Mouse (Mus musculus) erythroblast, embryonic 14.5 days (primary cell): ENCODE measurements around the gene Slc44a4.

Source experiments
- GATA1 ChIP-seq: IDR thresholded peaks from 2 replicates; pipeline ENCODE4 v1.6.1; 2012; ENCODE audit warnings: low read length, inconsistent platforms, mixed read lengths
- TAL1 ChIP-seq: IDR thresholded peaks from 3 replicates; pipeline ENCODE4 v1.6.1; 2012; ENCODE audit warnings: low read length, inconsistent platforms, mixed read lengths

DNA sequence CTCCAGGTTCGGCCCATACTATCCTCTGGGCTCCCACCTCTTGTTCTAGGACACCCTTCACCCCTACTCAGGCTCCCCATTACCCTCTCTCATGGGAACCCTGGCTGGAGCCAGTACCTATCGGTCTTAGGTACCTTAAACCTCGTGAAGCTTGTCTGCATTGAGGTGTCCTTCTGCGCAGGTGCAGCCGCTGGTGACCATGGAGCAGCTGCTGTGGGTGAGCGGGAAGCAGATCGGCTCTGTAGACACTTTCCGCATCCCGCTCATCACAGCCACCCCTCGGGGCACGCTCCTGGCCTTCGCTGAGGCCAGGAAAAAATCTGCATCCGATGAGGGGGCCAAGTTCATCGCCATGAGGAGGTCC, 17.5 kb downstream of the Slc44a4 start:
- TF ChIP-seq TAL1 (no peak), GATA1 (no peak)
